Mouse (Mus musculus) heart, adult 2 months (tissue): ENCODE measurements around the gene Hsd17b14. TPM values are rescaled to one million over a fixed set of nuclear protein-coding genes. Genes with fewer than 3 reads are reported as not detected.
"Not testable (repeated sequence)": the region's sequence is repeated elsewhere in the genome, so short reads cannot be mapped to it uniquely, and the experiment has no call there.

Experiments used
- DNase-seq, 2 experiments: peaks; one replicate each; pipeline ENCODE4 v3.0.0; 2021
- H3K27ac ChIP-seq: fragments of 200-600 bp; 2 replicates; pipeline ENCODE4 v1.8.1; 2022
- H3K27me3 ChIP-seq: fragments of 200-500 bp; 2 replicates; pipeline ENCODE4 v1.6.1; 2012; ENCODE audit warnings: mild to moderate bottlenecking, low read length, inconsistent platforms, mixed read lengths; ENCODE audit not compliant: control insufficient read depth, insufficient read depth
- H3K36me3 ChIP-seq: fragments of 200-500 bp; 2 replicates; pipeline ENCODE4 v1.6.1; 2012; ENCODE audit warnings: low read length, inconsistent platforms; ENCODE audit not compliant: control insufficient read depth, insufficient read depth
- H3K4me1 ChIP-seq: fragments of 200-500 bp; 2 replicates; pipeline ENCODE4 v1.6.1; 2011; ENCODE audit warnings: low read length; ENCODE audit not compliant: control insufficient read depth, insufficient read depth
- H3K4me3 ChIP-seq: fragments of 200-600 bp; 2 replicates; pipeline ENCODE4 v1.8.1; 2022
- H3K79me2 ChIP-seq: fragments of 200-500 bp; replicated peaks from 2 replicates; pipeline ENCODE4 v1.6.1; 2012; ENCODE audit warnings: mild to moderate bottlenecking, inconsistent platforms, low read length, moderate library complexity, mixed read lengths; ENCODE audit not compliant: control insufficient read depth, insufficient read depth
- H3K9ac ChIP-seq: fragments of 200-500 bp; 2 replicates; pipeline ENCODE4 v1.6.1; 2012; ENCODE audit warnings: low read depth, mild to moderate bottlenecking, control low read depth, inconsistent platforms, low read length, mixed read lengths
- CTCF ChIP-seq: fragments of 200-600 bp; IDR thresholded peaks from 2 replicates; pipeline ENCODE4 v1.8.1; 2022; ENCODE audit warnings: antibody characterized with exemption, mild to moderate bottlenecking, moderate library complexity
- EP300 ChIP-seq: fragments of 200-500 bp; IDR thresholded peaks from 2 replicates; pipeline ENCODE4 v1.6.1; 2011; ENCODE audit warnings: low read depth, low read length, control low read depth; ENCODE audit not compliant: insufficient read depth
- POLR2A ChIP-seq: fragments of 200-500 bp; IDR thresholded peaks from 2 replicates; pipeline ENCODE4 v1.6.1; 2011; ENCODE audit warnings: mild to moderate bottlenecking, low read depth, low read length, control low read depth; ENCODE audit not compliant: insufficient read depth
- WGBS: fragments of 180-500 bp; shearing (Covaris S2); methylation state at CpG from one replicate; pipeline ENCODE4 v1.1.7; 2018; 5-methylcytosine and 5-hydroxymethylcytosine counted together
- intact Hi-C: fragments of 180-260 bp; cut with DNase I; formaldehyde crosslinking; loops from one replicate; pipeline ENCODE4 v1.15.1; 2025
- polyA plus RNA-seq: library from polyadenylated mRNA; depleted of rRNA; stranded (reverse); fragments of >200 nt; gene quantifications from 2 replicates; pipeline ENCODE4 v1.2.3, GENCODE M21; 2012
- total RNA-seq, 2 experiments: library from RNA; stranded (reverse); gene quantifications; 2 replicates each; pipeline ENCODE4 v1.2.3; 2021

Gene Hsd17b14
- total and polyA plus RNA-seq, 3 experiments: 0.45 to 0.76 TPM; not detected in 1

GRCm38 (mm10) chr7:45525809-45526473, 28.8 kb upstream of the Hsd17b14 start, which contains the start of the genes Ppp1r15a and Plekha4:
Ppp1r15a (minus strand) TSS chr7:45526268.
Plekha4 (plus strand) TSS chr7:45526330.
- peaks cover 13% of the 10 kb centered on the region for H3K4me1 ChIP-seq
- peak within 1 kb of the TSS; percentile 99 for H3K27ac ChIP-seq
- H3K4me3 ChIP-seq: peak within 1 kb of the TSS; percentile 88
- intact Hi-C loops: loop anchor here (2.0 to 5.0 kb wide), 3 partner anchors 15 to 176 kb away; partner anchors contain the start of gene Nucb1
- H3K9ac ChIP-seq: peak within 1 kb of the TSS; percentile 92
- peak; percentile 96 to 98 for DNase-seq
- H3K36me3 ChIP-seq: peaks cover 9% of the 10 kb centered on the region
- under 1% methylated on average over 54 of the region's 54 CpGs for WGBS
- H3K79me2 ChIP-seq: no peaks in the 10 kb centered on the region
- TF ChIP-seq POLR2A (peak; percentile 99), CTCF (no peak), EP300 (peak; percentile 93)
- no peaks in the 10 kb centered on the region for H3K27me3 ChIP-seq

- no peaks in the 10 kb centered on the region for H3K79me2 ChIP-seq
- H3K4me3 ChIP-seq: peak overlapping the region; percentile 88
- H3K27me3 ChIP-seq: no peaks in the 10 kb centered on the region
- peaks cover 9% of the 10 kb centered on the region for H3K36me3 ChIP-seq
- intact Hi-C loops: loop anchor here (5.0 kb wide), 1 partner anchor 176 kb away; no protein-coding TSS in a partner anchor
- H3K27ac ChIP-seq: peak overlapping the region; percentile 99
- peak overlapping the region; percentile 21 for H3K9ac ChIP-seq
- WGBS: 21% methylated on average over 7 of the region's 7 CpGs
- TF ChIP-seq CTCF (peak; percentile 72), POLR2A (no peak)
- DNase-seq: no peak
- peaks cover 13% of the 10 kb centered on the region for H3K4me1 ChIP-seq
Measured at GRCm38 (mm10) chr7:45526474-45527120, 28.1 kb upstream of the Hsd17b14 start.

DNA sequence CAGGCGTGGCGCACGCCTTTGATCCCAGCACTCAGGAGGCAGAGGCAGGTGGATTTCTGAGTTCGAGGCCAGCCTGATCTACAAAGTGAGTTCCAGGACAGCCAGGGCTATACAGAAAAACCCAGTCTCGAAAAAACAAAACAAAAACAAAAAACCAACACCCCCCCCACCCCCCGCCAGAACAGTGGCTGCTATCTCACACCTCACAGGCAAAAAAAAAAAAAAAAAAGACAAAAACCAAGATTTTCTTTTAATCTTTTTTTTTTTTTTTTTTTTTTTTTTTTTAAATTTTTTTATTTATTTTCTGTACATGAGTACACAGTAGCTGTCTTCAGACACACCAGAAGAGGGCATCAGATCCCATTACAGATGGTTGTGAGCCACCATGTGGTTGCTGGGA, 27.5 kb upstream of the Hsd17b14 start:
- H3K4me1 ChIP-seq: peaks cover 11% of the 10 kb centered on the region
- intact Hi-C loops: loop anchor here (5.0 kb wide), 1 partner anchor 175 kb away; no protein-coding TSS in a partner anchor
- 85% methylated on average over 6 of the region's 6 CpGs for WGBS
- not testable (repeated sequence) for H3K4me3 ChIP-seq, H3K27me3 ChIP-seq, H3K9ac ChIP-seq, H3K36me3 ChIP-seq, H3K79me2 ChIP-seq, DNase-seq, H3K27ac ChIP-seq

DNA sequence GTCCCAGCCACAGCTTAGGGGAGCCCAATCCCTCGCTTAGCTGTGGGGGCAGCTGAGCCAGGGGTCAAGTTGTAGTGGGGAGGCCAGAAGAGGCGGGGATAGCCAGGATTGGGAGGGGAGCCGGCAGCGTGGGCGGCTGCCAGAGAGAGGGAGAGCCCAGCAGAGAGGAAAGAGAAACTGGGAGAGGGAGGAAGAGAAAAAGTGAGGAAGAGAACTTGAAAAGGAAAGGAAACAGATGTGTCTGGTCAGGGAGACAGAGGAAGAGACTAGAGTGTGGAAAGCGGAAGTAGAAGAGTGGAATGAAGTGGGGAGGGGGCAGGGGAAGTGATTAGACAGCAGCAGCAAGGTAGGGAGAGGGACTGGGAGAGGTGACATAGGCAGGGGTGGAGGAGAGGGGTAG, 25.2 kb upstream of the Hsd17b14 start:
- no peaks in the 10 kb centered on the region for H3K36me3 ChIP-seq
- H3K9ac ChIP-seq: no peak overlapping the region
- H3K4me3 ChIP-seq: no peak overlapping the region
- no peak for TF ChIP-seq CTCF
- TF ChIP-seq EP300: no peak
- TF ChIP-seq POLR2A: no peak
- H3K27me3 ChIP-seq: no peaks in the 10 kb centered on the region
- H3K79me2 ChIP-seq: no peaks in the 10 kb centered on the region
- peak; percentile 40 to 57 for DNase-seq
- H3K4me1 ChIP-seq: peaks cover under 1% of the 10 kb centered on the region; the same call in 1 of the 2 replicates
- intact Hi-C loops: loop anchor here (5.0 kb wide), 1 partner anchor 173 kb away; no protein-coding TSS in a partner anchor
- WGBS: 16% methylated on average over 6 of the region's 6 CpGs
- no peak overlapping the region for H3K27ac ChIP-seq

DNA sequence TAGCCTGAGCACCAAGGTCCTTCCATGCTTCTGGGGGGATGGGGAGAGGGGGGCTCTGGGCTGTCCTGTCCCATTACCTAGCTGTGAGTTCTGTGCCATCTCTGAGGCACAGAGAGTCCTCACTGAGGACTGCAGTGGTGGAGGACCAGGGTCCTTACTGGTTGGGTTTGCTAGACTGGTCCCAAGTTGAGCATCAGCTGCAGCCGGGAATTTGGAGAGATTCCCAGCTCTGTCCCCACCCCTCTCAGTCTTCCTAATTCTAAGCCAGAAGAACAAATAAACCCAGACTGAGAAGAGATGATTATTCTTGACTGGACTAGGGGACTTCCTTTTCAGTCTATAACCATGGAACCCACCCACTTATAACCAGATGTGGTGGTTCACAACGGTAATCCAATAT, 24.1 kb upstream of the Hsd17b14 start:
- peak in 1 of 2 experiments; percentile 42 for DNase-seq
- H3K27me3 ChIP-seq: no peaks in the 10 kb centered on the region
- intact Hi-C loops: no loop called here

GRCm38 (mm10) chr7:45535676-45536075, 19.0 kb upstream of the Hsd17b14 start:
- Histone ChIP-seq H3K27ac (no peak overlapping the region), H3K79me2 (no peaks in the 10 kb centered on the region), H3K27me3 (no peaks in the 10 kb centered on the region), H3K36me3 (no peaks in the 10 kb centered on the region), H3K9ac (no peak overlapping the region), H3K4me1 (no peaks in the 10 kb centered on the region), H3K4me3 (no peak overlapping the region)
- TF ChIP-seq CTCF: no peak
- no peak for TF ChIP-seq EP300
- no peak for TF ChIP-seq POLR2A
- WGBS: 83% methylated on average over 1 of the region's 1 CpGs
- no peak for DNase-seq
- intact Hi-C loops: no loop called here

More for the DNA sequence above, 24.1 kb upstream of the Hsd17b14 start:
- no peak overlapping the region for H3K27ac ChIP-seq
- no peaks in the 10 kb centered on the region for H3K79me2 ChIP-seq
- no peaks in the 10 kb centered on the region for H3K4me1 ChIP-seq
- H3K36me3 ChIP-seq: no peaks in the 10 kb centered on the region
- H3K4me3 ChIP-seq: no peak overlapping the region
- TF ChIP-seq EP300 (no peak), CTCF (no peak), POLR2A (no peak)
- WGBS: 41% methylated on average over 2 of the region's 2 CpGs
- no peak overlapping the region for H3K9ac ChIP-seq
